Mouse (Mus musculus) E14TG2a.4 (cell line): ENCODE measurements around the gene Foxp3.

Source experiments
- H3K27me3 ChIP-seq: 2 replicates; pipeline ENCODE4 v1.6.1; 2014; ENCODE audit warnings: low read length, control low read depth; ENCODE audit not compliant: insufficient read depth
- H3K36me3 ChIP-seq: 2 replicates; pipeline ENCODE4 v1.6.1; 2014; ENCODE audit warnings: low read length, control low read depth; ENCODE audit not compliant: insufficient read depth
- H3K4me1 ChIP-seq: replicated peaks from 2 replicates; pipeline ENCODE4 v1.6.1; 2014; ENCODE audit warnings: low read depth, low read length, control low read depth
- H3K4me3 ChIP-seq: replicated peaks from 2 replicates; pipeline ENCODE4 v1.5.1; 2014; ENCODE audit warnings: mild to moderate bottlenecking, low read length
- H3K9me3 ChIP-seq: 2 replicates; pipeline ENCODE4 v1.6.1; 2014; ENCODE audit warnings: low read length, control low read depth
- CTCF ChIP-seq: conservative IDR thresholded peaks from 2 replicates; pipeline ENCODE4 v1.5.1; 2014; ENCODE audit warnings: low read length
- NANOG ChIP-seq: IDR thresholded peaks from 2 replicates; pipeline ENCODE4 v1.6.1; 2014; ENCODE audit warnings: borderline replicate concordance, low read length, mixed read lengths
- POU5F1 ChIP-seq: IDR thresholded peaks from 2 replicates; pipeline ENCODE4 v1.6.1; 2014; ENCODE audit warnings: low read length, borderline replicate concordance

Foxp3 gene

DNA sequence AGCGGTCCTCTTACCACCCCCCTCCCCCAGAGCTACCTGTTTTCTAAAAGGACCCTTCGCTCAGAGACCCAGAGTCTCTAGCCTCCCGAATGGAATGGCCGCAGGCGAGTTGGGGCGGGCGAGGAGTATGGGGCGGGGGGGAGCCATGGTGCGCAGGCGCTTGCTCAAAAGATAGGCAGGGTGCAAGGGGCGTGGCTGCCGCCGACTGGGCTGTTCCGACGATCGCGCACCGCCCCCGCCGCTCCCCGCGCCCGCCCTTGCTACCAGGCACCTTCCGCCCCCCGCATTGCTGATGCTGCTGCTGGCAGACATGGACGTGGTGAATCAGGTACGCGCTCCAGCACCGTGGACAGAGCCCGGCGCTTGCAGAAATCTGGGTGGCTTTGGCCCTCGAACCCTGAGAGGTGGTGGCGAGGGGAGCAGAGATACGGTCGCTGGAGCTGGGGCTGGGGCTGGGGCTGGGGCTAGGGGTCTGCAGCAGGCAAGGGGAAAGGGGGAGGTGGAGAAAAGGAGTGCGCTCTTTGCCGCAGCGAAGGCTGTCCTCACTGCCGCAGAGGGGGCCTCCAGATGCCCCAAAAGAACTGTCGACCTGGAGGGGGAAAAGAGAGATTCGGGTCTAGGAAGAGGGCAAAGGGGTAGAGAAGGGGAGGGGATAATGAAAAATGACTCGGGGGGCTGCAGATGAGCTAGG is 65.1 kb downstream of the Foxp3 start, which contains the start of gene Syp:
TSS of gene Syp (plus strand) at position 71 of the 691 bp plus-strand sequence.
- peaks cover 29% of the 10 kb centered on the region for H3K27me3 ChIP-seq
- peaks cover 31% of the 10 kb centered on the region for H3K4me1 ChIP-seq
- H3K9me3 ChIP-seq, result no peaks in the 10 kb centered on the region
- peak within 1 kb of the TSS; percentile 53 for H3K4me3 ChIP-seq
- TF ChIP-seq POU5F1 (no peak), CTCF (no peak), NANOG (no peak)
- no peaks in the 10 kb centered on the region for H3K36me3 ChIP-seq

DNA sequence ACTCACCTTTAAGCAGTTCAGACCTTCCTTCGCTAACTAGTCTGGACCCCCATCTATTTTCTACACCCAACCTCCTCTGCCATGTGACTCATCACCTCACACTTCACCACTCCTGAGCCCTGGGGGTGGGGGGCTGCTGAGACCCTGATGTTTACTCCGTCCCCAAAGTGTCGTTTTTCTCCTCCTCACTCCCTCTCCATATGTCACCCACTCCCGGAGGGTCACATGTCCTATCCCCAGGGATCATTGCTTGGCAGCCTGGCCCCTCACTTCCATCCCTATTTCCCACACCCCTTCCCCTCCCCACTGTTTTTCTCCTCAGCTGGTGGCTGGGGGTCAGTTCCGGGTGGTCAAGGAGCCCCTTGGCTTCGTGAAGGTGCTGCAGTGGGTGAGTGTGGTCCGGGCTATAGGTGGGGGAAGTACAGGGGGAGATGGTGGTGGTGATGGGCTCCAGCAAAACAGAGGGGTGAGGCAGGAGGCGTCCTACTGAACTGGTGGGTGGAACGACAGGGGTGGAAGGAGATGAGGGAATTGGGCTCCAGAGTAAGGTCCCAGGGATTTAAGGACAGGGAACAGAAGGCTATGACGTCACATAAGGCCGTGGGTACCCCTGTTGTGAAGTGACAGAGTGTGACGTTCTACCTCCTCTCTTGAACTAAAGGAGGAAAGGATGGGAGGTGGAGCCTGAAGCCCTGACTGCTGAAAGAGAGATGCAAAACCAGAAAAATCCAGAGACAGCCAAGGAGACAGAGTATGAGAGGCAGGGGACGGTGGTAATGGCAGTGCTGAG is 66.3 kb downstream of the Foxp3 start:
- peaks cover 34% of the 10 kb centered on the region for H3K27me3 ChIP-seq
- no peak overlapping the region for H3K4me3 ChIP-seq
- H3K9me3 ChIP-seq, result no peaks in the 10 kb centered on the region
- H3K4me1 ChIP-seq, result peaks cover 32% of the 10 kb centered on the region
- H3K36me3 ChIP-seq, result no peaks in the 10 kb centered on the region
- no peak for TF ChIP-seq NANOG
- no peak for TF ChIP-seq POU5F1
- TF ChIP-seq CTCF, result no peak

DNA sequence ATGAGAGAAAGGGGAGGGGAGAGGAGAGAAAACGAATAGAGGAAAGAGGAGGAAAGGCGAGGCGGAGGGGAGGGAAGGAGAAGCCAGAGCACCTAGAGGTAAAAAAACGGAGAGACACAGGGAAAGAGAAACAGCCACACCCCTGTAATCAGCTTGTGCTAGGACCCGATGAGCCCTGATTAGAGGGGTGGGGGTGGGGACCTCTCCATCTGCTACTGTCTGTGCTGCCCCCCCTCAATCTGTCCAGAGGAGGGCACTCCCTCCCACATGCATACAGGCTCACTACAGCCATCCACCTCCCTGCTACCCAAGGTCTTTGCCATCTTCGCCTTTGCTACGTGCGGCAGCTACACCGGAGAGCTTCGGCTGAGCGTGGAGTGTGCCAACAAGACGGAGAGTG is 67.3 kb downstream of the Foxp3 start:
- Histone ChIP-seq H3K9me3 (no peaks in the 10 kb centered on the region), H3K4me3 (no peak overlapping the region), H3K4me1 (peaks cover 36% of the 10 kb centered on the region), H3K27me3 (peaks cover 34% of the 10 kb centered on the region), H3K36me3 (no peaks in the 10 kb centered on the region)
- TF ChIP-seq CTCF (no peak), NANOG (no peak), POU5F1 (no peak)
